Mouse (Mus musculus): ENCODE data around the gene Zfp280d.

DNA sequence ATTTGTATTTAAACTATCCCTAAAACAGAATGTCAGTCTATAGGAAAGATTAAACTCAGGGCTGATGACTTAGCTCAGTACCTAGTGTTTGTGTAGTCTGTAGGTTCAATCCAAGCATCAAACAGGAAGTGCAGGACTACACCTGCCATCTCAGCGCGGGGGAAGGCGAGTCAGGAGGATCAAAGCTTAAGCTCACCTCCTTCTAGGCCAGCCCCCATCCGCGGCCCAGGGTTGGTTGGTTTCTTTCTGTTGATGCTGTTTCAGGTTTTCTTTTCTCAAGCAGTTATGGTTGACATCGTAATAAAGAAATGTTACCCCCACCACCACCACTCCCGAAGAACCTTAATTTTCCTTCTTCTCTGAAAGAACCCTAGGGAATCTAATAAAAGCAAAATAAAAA is 111.1 kb downstream of the Zfp280d start:
- TF ChIP-seq POLR2A (IDR thresholded peaks at IDR 0.05; ENCODE audit: borderline replicate concordance, extremely low read depth, insufficient read depth, insufficient read length, poor library complexity, severe bottlenecking) (no peak), CTCF (IDR thresholded peaks at IDR 0.05; ENCODE audit: borderline replicate concordance, extremely low read depth, insufficient read depth, insufficient read length) (no peak)

All from brain, embryonic 14.5 days (tissue).